ENCODE assay signal across 8 mouse cellular contexts in genomic region chr12:111677421-111677820, GRCm38 (mm10). TPM values are rescaled to one million over a fixed set of nuclear protein-coding genes. Genes with fewer than 3 reads are reported as not detected.
A peak's percentile ranks its signal among the peaks of the same experiment; 100 is the strongest.
DNase-seq lines count a peak whose midpoint lies in the region; ATAC-seq and TF ChIP-seq lines count a peak whose summit lies in the region.

No protein-coding gene starts in this region.

- peak overlapping the region; percentile 97 for H3K4me2 ChIP-seq in heart, embryonic 13.5 days
- peak overlapping the region; percentile 84 for H3K4me2 ChIP-seq in liver, embryonic 11.5 days
- peak overlapping the region; percentile 84 for H3K4me2 ChIP-seq in stomach, embryonic 16.5 days (ENCODE audit: low read depth, low read length)

- H3K4me1 ChIP-seq in heart, embryonic 13.5 days, result peaks cover 66% of the 10 kb centered on the region
- peaks cover 4% of the 10 kb centered on the region for H3K4me1 ChIP-seq in bone marrow, adult 2 months (ENCODE audit: control insufficient read depth, insufficient read depth, low read length)
- H3K4me1 ChIP-seq in liver, embryonic 11.5 days (replicated peaks; ENCODE audit: control insufficient read depth, insufficient read depth, low read length), result peaks cover 20% of the 10 kb centered on the region
- H3K4me1 ChIP-seq in stomach, embryonic 16.5 days (ENCODE audit: control insufficient read depth, insufficient read depth, low read length), result peaks cover 30% of the 10 kb centered on the region

- peaks cover 17% of the 10 kb centered on the region for H3K27me3 ChIP-seq in heart, embryonic 13.5 days (replicated peaks)
- peaks cover 21% of the 10 kb centered on the region for H3K27me3 ChIP-seq in liver, embryonic 11.5 days (replicated peaks; ENCODE audit: control insufficient read depth, insufficient read depth, low read length)
- H3K27me3 ChIP-seq in stomach, embryonic 16.5 days (ENCODE audit: control insufficient read depth, insufficient read depth, low read length), result peaks cover 7% of the 10 kb centered on the region; the same call in 1 of the 2 replicates

- peak overlapping the region; percentile 91 for H3K9ac ChIP-seq in heart, embryonic 13.5 days
- peak overlapping the region; percentile 84 for H3K9ac ChIP-seq in liver, embryonic 11.5 days (ENCODE audit: low read depth, low read length)
- peak overlapping the region; percentile 88 for H3K9ac ChIP-seq in stomach, embryonic 16.5 days (ENCODE audit: low read length)

- H3K27ac ChIP-seq in heart, embryonic 13.5 days (replicated peaks), result peak overlapping the region; percentile 100
- H3K27ac ChIP-seq in bone marrow, adult 2 months (ENCODE audit: control insufficient read depth, insufficient read depth, low read depth, low read length, poor library complexity), result peak overlapping the region; percentile 47
- H3K27ac ChIP-seq in liver, embryonic 11.5 days (ENCODE audit: low read depth, low read length), result peak overlapping the region; percentile 84
- H3K27ac ChIP-seq in stomach, embryonic 16.5 days (ENCODE audit: low read length), result peak overlapping the region; percentile 99

- peak overlapping the region; percentile 95 for H3K4me3 ChIP-seq in heart, embryonic 13.5 days
- H3K4me3 ChIP-seq in bone marrow, adult 2 months (replicated peaks; ENCODE audit: control insufficient read depth, low read depth, low read length), result peak overlapping the region; percentile 82
- H3K4me3 ChIP-seq in liver, embryonic 11.5 days (ENCODE audit: low read depth, low read length), result peak overlapping the region; percentile 91
- peak overlapping the region; percentile 68 for H3K4me3 ChIP-seq in stomach, embryonic 16.5 days (replicated peaks; ENCODE audit: low read length)

- no peak for TF ChIP-seq POLR2A in bone marrow, adult 2 months (IDR thresholded peaks at IDR 0.05; ENCODE audit: borderline replicate concordance, control insufficient read depth, low read depth, low read length)

- H3K9me3 ChIP-seq in heart, embryonic 13.5 days, result no peaks in the 10 kb centered on the region
- H3K9me3 ChIP-seq in liver, embryonic 11.5 days (ENCODE audit: control insufficient read depth, low read length), result no peaks in the 10 kb centered on the region
- no peaks in the 10 kb centered on the region for H3K9me3 ChIP-seq in stomach, embryonic 16.5 days (replicated peaks; ENCODE audit: control insufficient read depth, low read length)

- ATAC-seq in heart, embryonic 13.5 days (ENCODE audit: extremely low read depth, insufficient number of reproducible peaks, low FRiP score, low TSS enrichment), result no peak
- ATAC-seq in liver, embryonic 11.5 days (replicated peaks; ENCODE audit: low FRiP score), result peak; percentile 30
- ATAC-seq in stomach, embryonic 16.5 days (ENCODE audit: insufficient read depth, low FRiP score), result peak; percentile 6
- no peak for ATAC-seq in megakaryocyte-erythroid progenitor cell, adult 5-6 weeks (replicated peaks; ENCODE audit: low FRiP score, low TSS enrichment, poor library complexity, severe bottlenecking)

- WGBS in heart, embryonic 13.5 days, result 18% methylated on average over 5 of the region's 5 CpGs
- WGBS in bone marrow, adult 2 months, result 20% methylated on average over 5 of the region's 5 CpGs
- 28% methylated on average over 5 of the region's 5 CpGs for WGBS in liver, embryonic 11.5 days
- 18% methylated on average over 5 of the region's 5 CpGs for WGBS in stomach, embryonic 16.5 days

- intact Hi-C loops in heart, postnatal 25 days (cut with DNase I), result no loop called here

- H3K36me3 ChIP-seq in heart, embryonic 13.5 days, result peaks cover 18% of the 10 kb centered on the region
- peaks cover 3% of the 10 kb centered on the region for H3K36me3 ChIP-seq in liver, embryonic 11.5 days (ENCODE audit: control insufficient read depth, insufficient read depth, low read length)
- H3K36me3 ChIP-seq in stomach, embryonic 16.5 days (ENCODE audit: control insufficient read depth, insufficient read depth, low read length), result no peaks in the 10 kb centered on the region

- no peak for TF ChIP-seq CTCF in bone marrow, adult 2 months (IDR thresholded peaks at IDR 0.05; ENCODE audit: control insufficient read depth, insufficient read depth, low read length)

- no peak for DNase-seq in heart, postnatal 25 days (ENCODE audit: low spot score)
- peak; percentile 55 for DNase-seq in heart, postnatal 4 days
- no peak for DNase-seq in liver, embryonic 11.5 days (ENCODE audit: low spot score)
- DNase-seq in gastrocnemius, postnatal 25 days, result no peak

RNA-seq across cellular contexts. Expression of gene Trmt61a, which starts 0.5 kb away (rescaled TPM):
- 7.8 and 8.3 TPM in 2 replicates for polyA plus RNA-seq in heart, embryonic 13.5 days (2015; fragmentation: Nextera tagmentation; extraction: Ambion mirVana)
- 1 to 10 TPM; 4.4 to 5.7 TPM for total RNA-seq in heart, postnatal 25 days (2021)
- 4.2 and 11.0 TPM in 2 replicates for polyA plus RNA-seq in bone marrow, adult 2 months (2011; ENCODE audit: insufficient read depth, insufficient read length, low replicate concordance, missing spikeins)
- total RNA-seq in heart, postnatal 4 days (2021), result 1 to 10 TPM; 9.4 to 9.8 TPM
- 16.8 and 21.0 TPM in 2 replicates for polyA plus RNA-seq in liver, embryonic 11.5 days (2014; fragmentation: Nextera tagmentation; extraction: Ambion mirVana)
- polyA plus RNA-seq in stomach, embryonic 16.5 days (2015; fragmentation: Nextera tagmentation; extraction: Ambion mirVana), result 9.7 and 10.4 TPM in 2 replicates
- total RNA-seq in megakaryocyte-erythroid progenitor cell, adult 5-6 weeks (2014; fragmentation: Nextera tagmentation), result 20.5 and 26.7 TPM in 2 replicates
- 11.1 and 15.4 TPM in 2 replicates for total RNA-seq in megakaryocyte-erythroid progenitor cell, adult 5-6 weeks (2017)
- 1 to 10 TPM; 2.7 to 2.9 TPM for total RNA-seq in gastrocnemius, postnatal 25 days (2021)

RNA-seq across cellular contexts. Expression of gene Ckb, which starts 5.3 kb away (rescaled TPM):
- 279 and 320 TPM in 2 replicates for polyA plus RNA-seq in heart, embryonic 13.5 days (2015; fragmentation: Nextera tagmentation; extraction: Ambion mirVana)
- 10 to 100 TPM; 91.2 to 98.8 TPM for total RNA-seq in heart, postnatal 25 days (2021)
- polyA plus RNA-seq in bone marrow, adult 2 months (2011; ENCODE audit: insufficient read depth, insufficient read length, low replicate concordance, missing spikeins), result 28.6 and 38.4 TPM in 2 replicates
- 100 to 1,000 TPM; 165 to 181 TPM for total RNA-seq in heart, postnatal 4 days (2021)
- polyA plus RNA-seq in liver, embryonic 11.5 days (2014; fragmentation: Nextera tagmentation; extraction: Ambion mirVana), result 91.3 and 94.1 TPM in 2 replicates
- 698 and 764 TPM in 2 replicates for polyA plus RNA-seq in stomach, embryonic 16.5 days (2015; fragmentation: Nextera tagmentation; extraction: Ambion mirVana)
- 2.7 TPM in 1 of 2 replicates, not detected in the other for total RNA-seq in megakaryocyte-erythroid progenitor cell, adult 5-6 weeks (2014; fragmentation: Nextera tagmentation)
- total RNA-seq in megakaryocyte-erythroid progenitor cell, adult 5-6 weeks (2017), result 1.5 and 4.4 TPM in 2 replicates
- total RNA-seq in gastrocnemius, postnatal 25 days (2021), result 10 to 100 TPM; 14.9 to 15.6 TPM

RNA-seq across cellular contexts. Expression of gene Bag5, which starts 35.6 kb away (rescaled TPM):
- 35.4 and 41.6 TPM in 2 replicates for polyA plus RNA-seq in heart, embryonic 13.5 days (2015; fragmentation: Nextera tagmentation; extraction: Ambion mirVana)
- 10 to 100 TPM; 19.4 to 21.2 TPM for total RNA-seq in heart, postnatal 25 days (2021)
- 4.4 and 7.7 TPM in 2 replicates for polyA plus RNA-seq in bone marrow, adult 2 months (2011; ENCODE audit: insufficient read depth, insufficient read length, low replicate concordance, missing spikeins)
- 10 to 100 TPM; 29.3 to 32.6 TPM for total RNA-seq in heart, postnatal 4 days (2021)
- 41.0 and 44.7 TPM in 2 replicates for polyA plus RNA-seq in liver, embryonic 11.5 days (2014; fragmentation: Nextera tagmentation; extraction: Ambion mirVana)
- polyA plus RNA-seq in stomach, embryonic 16.5 days (2015; fragmentation: Nextera tagmentation; extraction: Ambion mirVana), result 49.3 and 51.6 TPM in 2 replicates
- total RNA-seq in megakaryocyte-erythroid progenitor cell, adult 5-6 weeks (2014; fragmentation: Nextera tagmentation), result 27.7 and 28.9 TPM in 2 replicates
- total RNA-seq in megakaryocyte-erythroid progenitor cell, adult 5-6 weeks (2017), result 33.0 and 52.3 TPM in 2 replicates
- 10 to 100 TPM; 10.9 to 14.6 TPM for total RNA-seq in gastrocnemius, postnatal 25 days (2021)

RNA-seq across cellular contexts. Expression of gene Apopt1, which starts 35.6 kb away (rescaled TPM):
- 41.0 and 45.5 TPM in 2 replicates for polyA plus RNA-seq in heart, embryonic 13.5 days (2015; fragmentation: Nextera tagmentation; extraction: Ambion mirVana)
- 10 to 100 TPM; 32.1 to 36.4 TPM for total RNA-seq in heart, postnatal 25 days (2021)
- 15.1 and 16.8 TPM in 2 replicates for polyA plus RNA-seq in bone marrow, adult 2 months (2011; ENCODE audit: insufficient read depth, insufficient read length, low replicate concordance, missing spikeins)
- 10 to 100 TPM; 40.0 to 42.1 TPM for total RNA-seq in heart, postnatal 4 days (2021)
- polyA plus RNA-seq in liver, embryonic 11.5 days (2014; fragmentation: Nextera tagmentation; extraction: Ambion mirVana), result 60.3 and 67.7 TPM in 2 replicates
- polyA plus RNA-seq in stomach, embryonic 16.5 days (2015; fragmentation: Nextera tagmentation; extraction: Ambion mirVana), result 43.0 and 47.0 TPM in 2 replicates
- total RNA-seq in megakaryocyte-erythroid progenitor cell, adult 5-6 weeks (2014; fragmentation: Nextera tagmentation), result 62.7 and 67.7 TPM in 2 replicates
- total RNA-seq in megakaryocyte-erythroid progenitor cell, adult 5-6 weeks (2017), result 55.5 and 56.4 TPM in 2 replicates
- 10 to 100 TPM; 37.7 to 38.9 TPM for total RNA-seq in gastrocnemius, postnatal 25 days (2021)

Comparison
In these comparisons a context has a peak if more than half of its experiments do, and no peak if none do; other contexts are left out.
1. ATAC-seq: peak in liver, embryonic 11.5 days (single experiment) and stomach, embryonic 16.5 days (single experiment); none in heart, embryonic 13.5 days (single experiment) and megakaryocyte-erythroid progenitor cell, adult 5-6 weeks (single experiment).
2. H3K27ac ChIP-seq: peak in every context shown above with its lines; median percentile 100 in heart, embryonic 13.5 days; 99 in stomach, embryonic 16.5 days; 84 in liver, embryonic 11.5 days; 47 in bone marrow, adult 2 months.
3. RNA of gene Ckb, which starts 5.3 kb away (total RNA-seq): 165 to 181 TPM in heart, postnatal 4 days and 91.2 to 98.8 TPM in heart, postnatal 25 days; 14.9 to 15.6 TPM in gastrocnemius, postnatal 25 days and 1.5 to 4.4 TPM in megakaryocyte-erythroid progenitor cell, adult 5-6 weeks; every median in the first group is over 4 times any median in the second.
4. Peak in every context shown above with its lines, with median percentiles within 50 percentile points of each other: H3K4me2 ChIP-seq, H3K4me3 ChIP-seq and H3K9ac ChIP-seq.